Mouse (Mus musculus): Measurements from ENCODE around the gene Elmo3.

- TF ChIP-seq POLR2A (IDR thresholded peaks at IDR 0.05; ENCODE audit: borderline replicate concordance, control insufficient read depth, low read depth, low read length) (peak; percentile 67; the same call in 1 of the 2 replicates), CTCF (IDR thresholded peaks at IDR 0.05; ENCODE audit: control insufficient read depth, insufficient read depth, low read length) (no peak)
These were observed 42.2 kb downstream of the Elmo3 start, which contains the start of gene Fhod1 for GRCm38 (mm10) chr8:105347428-105348221.
